Mouse (Mus musculus): ENCODE results near the gene Traf3ip2.

The Traf3ip2 gene

DNA sequence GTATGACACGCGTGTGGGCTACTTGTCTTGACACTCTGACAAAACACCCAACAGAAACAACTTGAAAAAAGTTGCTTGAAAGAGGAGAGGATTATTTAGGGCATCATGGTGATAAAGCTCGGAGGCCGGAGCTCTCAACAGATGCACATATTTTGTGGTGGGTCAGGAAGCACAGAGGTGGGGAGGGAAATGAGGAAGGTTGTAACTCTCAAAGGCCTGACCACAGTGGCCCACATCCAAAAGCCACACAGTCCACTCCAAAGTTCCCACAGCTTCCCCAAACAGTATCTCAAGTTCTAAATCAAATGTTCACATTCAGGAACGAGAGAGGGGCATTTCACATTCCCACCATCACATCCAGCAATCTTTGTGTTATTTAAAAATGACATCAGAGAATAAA, 11.7 kb upstream of the Traf3ip2 start:
- no peak for DNase-seq

DNA sequence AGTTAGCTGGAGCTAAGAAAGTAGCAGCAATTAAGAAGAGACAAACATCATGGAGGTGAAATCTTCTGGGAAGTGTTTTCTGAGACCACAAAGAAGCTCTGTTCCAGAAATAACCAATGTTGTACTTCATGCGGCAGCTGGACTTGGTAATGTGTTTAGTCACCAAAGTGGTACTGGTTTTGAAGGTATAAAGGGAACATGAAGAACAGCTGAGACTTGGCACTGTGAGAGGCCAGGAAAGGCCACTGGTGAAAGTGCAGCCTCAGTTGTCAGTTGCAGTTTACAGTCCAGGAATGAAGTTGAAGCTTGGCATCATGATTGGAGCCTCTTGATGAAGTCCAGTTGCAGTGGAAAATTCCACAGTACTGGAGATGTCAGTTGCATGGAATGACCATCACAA, 6.3 kb upstream of the Traf3ip2 start:
- no peak for DNase-seq

- DNase-seq = no peak
Measured at GRCm38 (mm10) chr10:39611234-39611633, 1.5 kb upstream of the Traf3ip2 start.

GRCm38 (mm10) chr10:39612131-39612530, 603 bp upstream of the Traf3ip2 start:
- DNase-seq = no peak

DNA sequence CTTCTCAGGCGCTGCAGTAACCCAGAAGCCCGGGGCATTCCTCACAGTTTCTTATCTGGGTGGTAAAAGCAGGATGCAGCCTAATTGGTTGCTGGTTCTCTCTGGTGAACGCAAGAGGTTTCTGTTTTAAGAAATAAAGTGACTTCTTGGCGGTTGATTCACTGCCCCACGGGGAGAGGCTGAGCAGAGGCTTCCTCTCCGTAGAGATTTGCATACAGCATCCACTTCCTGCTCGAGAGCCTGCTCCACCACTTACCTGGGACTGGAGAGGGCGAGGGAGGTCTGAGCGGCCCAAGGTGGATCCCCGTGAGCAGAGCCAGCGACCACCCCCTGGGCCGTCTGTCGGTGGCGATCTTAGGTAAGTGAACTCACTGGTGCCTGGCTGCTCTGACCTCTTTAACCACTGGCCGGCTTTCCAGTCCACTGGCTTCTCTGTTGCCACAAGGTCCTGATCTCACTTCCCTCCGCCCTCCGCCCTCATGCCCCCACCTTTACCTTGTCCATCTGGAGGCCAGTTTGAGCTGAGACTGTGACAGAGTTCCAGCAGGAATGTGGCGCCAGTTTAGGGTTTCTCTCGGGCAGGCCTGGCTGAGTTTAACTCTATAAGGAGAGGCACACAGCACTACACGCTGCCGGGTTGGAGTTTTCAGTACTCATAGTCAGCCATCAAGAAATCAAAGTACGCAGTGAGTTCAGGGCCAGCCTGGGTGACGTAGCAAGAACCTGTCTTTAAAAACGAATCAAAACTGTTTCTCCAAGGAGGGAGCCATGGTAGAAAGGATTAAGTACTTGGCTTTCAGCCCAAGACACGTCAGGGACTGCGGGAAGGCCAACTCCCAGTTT, 476 bp downstream of the Traf3ip2 start:
- peak; percentile 67 for DNase-seq

GRCm38 (mm10) chr10:39613973-39614372, 1.2 kb downstream of the Traf3ip2 start:
- no peak for DNase-seq

DNA sequence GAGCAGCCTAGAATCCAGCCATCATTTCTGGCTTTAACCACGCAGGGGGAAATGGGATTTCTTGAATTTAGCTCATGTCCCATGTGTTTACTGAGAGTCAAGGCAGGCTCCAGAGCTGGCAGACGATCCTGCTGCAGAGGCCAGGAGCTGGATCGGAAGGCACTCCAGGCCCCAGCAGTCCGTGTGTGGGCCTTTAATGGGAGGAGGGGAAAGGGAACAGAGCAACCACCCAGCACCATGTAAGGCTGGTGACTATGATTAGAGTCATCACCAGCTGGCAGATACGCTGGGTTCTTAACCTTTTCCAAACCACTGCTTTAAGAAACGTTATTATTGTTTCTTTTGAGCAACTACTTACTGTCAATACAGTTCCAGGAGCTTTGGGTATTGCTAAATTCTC, 1.9 kb downstream of the Traf3ip2 start:
- no peak for DNase-seq

DNA sequence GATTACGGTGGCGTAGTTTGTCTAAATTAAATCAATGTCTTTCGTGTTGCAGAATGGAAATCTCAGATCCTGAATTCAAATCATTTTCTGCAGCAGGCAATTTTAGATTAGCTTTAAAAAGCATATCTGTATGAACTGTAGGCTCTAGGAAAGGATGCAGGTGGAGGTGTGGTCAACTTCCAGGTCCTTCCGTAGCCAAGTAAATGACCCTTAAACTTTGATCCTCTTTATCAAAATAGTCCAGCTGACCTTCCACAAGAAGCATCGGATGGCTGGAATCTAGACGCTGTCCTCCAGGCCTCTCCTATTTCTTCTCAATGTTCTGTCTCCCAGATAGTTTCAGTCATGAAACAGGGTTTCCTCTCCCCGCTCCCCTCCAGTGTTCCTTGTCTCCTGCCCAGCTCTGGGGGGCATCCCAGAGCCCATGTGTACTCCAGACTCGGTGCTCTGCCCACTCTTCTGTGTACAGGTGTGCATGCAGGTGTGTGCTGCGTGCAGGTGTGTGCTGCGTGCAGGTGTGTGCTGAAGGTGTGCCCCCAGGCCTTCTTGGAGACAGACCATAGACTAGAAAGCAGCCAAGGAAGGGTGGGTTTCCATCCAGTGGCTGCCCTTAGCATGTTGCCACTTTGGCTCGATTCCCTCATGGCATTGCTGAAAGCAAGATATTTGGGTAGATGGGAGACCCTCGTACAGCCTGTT, 2.9 kb downstream of the Traf3ip2 start:
- no peak for DNase-seq

DNA sequence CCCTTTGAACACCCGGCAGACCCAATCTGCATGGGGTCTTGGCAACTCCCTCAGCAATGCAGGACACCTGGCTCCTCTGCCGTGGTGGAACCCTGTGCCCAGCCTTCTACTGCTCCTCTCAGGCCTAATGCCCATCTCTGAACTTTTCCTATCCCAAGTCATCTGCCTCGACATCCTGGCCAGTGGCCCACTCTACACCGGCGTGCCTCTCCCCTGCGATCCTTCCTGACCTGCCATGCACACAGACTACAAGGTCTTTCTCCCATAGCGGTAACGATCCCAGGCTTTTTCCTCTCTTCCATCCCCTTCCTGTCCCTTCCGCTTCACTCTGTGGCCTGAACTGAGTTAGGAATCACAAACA, 3.5 kb downstream of the Traf3ip2 start:
- DNase-seq = no peak

DNA sequence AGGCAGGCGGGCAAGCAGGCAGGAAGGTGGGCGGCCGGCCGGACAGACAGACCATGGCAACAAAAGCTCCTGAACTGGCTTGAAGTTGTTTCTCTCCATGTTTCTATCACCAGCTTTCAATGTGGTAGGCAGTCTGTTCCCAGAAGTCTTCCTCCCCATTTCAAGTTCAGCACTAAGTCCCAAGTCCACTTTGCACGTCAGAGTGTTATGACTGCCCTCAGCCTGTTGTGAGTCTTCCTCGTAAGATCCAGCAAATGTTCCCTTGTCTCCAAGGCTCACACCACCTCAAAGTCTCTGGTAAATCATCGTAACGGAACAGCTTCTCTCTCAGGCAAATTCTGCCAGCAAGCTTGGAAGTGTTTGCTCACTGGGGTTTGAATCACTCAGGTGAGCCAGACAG, 3.9 kb downstream of the Traf3ip2 start:
- no peak for DNase-seq

DNA sequence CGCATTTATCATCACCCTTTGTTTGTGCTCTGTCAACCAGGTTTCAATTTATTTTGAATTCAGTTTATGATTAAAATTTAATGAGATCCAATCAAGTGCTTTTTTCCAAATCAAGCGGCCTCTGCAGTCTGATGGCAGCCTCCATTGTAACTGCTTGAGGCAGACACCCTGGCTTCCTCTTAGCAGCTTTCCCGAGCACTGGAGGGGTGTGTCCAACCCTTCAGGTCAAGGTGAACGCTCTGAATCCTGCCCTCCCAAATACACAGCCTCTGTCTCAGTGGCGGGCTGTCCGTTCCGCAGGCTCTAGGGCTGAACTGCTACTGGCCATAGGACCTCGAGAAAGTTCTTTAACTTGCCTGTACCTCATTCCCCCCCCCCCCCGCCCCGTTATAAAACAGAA, 5.7 kb downstream of the Traf3ip2 start:
- DNase-seq = no peak

DNA sequence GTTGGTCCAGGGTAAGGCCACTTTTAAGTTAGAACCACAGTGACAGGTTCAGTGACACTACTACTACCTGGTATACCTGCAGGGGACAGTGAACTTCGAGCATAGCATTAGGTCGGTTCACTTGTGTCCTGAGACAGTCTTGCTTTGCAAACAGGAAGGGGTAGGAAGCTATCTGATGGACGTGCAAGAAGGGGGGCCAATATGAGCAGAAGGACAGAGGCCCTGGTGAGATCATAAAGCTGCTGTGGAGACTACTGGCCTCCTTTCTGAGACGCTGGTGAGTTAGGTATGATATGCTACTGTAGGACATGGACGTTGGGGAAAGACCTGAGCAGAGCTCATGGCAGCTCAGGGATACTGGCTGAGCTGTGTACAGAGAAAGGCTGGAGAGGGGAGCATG, 7.9 kb downstream of the Traf3ip2 start:
- DNase-seq = no peak

GRCm38 (mm10) chr10:39623806-39624205, 11.1 kb downstream of the Traf3ip2 start:
- no peak for DNase-seq

DNA sequence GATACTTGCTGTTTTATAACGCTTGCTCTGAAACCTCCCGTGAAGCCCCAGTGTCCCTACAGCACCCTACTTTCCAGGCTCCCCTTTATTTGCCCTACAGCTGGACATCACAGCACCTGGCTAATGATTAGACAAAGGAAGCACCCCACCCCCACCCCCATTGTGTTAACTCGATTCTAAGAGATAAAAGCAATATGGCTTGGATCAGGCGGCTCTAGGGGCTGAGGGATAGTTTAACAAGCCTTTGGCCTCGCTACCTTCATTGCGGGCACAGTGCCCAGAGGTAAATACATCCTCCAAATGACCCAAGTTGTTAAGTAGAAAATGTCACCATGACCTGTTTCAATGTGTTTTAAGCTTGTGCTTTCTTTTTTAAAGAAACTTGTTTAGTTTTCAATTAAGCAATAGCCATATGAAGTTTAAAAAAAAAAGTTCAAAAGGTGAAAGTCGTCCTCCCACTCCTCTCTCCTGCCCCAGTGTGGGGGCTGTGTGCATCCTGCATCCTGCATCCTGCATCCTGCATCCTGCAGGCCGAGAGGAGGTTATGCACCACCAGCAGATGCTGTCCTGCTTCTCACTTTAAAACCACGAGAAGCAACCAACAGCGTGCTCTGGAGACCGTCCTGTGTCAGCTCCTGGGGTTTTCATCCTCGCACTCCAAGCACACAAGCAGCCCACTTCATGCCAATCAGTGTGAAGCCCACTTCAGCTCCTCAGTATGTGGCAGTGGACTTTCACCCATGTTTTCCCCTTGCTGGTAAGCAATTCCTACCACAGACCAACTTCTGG, 12.3 kb downstream of the Traf3ip2 start:
- DNase-seq = no peak

DNA sequence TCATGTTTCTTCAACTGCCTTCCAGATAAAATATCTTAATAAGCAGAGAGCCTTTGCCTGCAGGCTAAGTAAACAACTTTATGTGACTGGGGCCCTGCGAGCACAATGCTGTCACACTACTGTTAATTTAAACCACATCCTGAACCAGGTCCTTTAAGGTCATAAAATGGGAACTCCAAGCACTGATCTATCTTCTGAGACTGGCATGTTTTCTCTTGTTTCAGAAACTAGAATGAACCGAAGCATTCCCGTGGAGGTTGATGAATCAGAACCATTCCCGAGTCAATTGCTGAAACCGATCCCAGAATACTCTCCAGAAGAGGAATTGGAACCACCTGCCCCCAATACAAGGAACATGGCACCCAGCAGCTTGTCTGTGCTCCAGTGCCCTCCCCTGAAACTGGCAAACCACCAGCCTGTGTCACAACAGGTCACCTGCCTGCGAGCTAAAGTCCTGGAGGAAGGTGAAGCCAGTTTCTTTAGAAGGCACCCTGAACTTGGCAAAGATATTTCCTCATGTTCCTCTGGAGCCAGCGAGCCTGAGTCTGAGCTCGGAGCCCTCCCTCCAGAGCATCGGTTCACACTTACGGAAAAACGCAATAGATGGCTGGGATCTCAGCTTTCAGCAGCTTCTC, 13.0 kb downstream of the Traf3ip2 start:
- peak; percentile 27 for DNase-seq

DNA sequence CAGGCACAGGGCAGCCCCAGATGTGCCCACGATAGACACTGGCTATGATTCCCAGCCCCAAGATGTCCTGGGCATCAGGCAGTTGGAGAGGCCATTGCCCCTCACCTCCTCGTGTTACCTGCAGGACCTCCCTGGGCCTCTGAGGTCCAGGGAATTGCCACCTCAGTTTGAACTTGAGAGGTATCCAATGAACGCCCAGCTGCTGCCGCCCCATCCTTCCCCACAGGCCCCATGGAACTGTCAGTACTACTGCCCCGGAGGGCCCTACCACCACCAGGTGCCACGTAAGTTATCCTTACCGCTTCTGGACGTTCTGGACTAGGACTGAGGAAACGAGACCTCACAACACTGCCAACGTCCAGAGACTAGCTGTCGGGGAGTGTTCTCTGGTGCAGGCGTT, 13.6 kb downstream of the Traf3ip2 start:
- DNase-seq = no peak

DNA sequence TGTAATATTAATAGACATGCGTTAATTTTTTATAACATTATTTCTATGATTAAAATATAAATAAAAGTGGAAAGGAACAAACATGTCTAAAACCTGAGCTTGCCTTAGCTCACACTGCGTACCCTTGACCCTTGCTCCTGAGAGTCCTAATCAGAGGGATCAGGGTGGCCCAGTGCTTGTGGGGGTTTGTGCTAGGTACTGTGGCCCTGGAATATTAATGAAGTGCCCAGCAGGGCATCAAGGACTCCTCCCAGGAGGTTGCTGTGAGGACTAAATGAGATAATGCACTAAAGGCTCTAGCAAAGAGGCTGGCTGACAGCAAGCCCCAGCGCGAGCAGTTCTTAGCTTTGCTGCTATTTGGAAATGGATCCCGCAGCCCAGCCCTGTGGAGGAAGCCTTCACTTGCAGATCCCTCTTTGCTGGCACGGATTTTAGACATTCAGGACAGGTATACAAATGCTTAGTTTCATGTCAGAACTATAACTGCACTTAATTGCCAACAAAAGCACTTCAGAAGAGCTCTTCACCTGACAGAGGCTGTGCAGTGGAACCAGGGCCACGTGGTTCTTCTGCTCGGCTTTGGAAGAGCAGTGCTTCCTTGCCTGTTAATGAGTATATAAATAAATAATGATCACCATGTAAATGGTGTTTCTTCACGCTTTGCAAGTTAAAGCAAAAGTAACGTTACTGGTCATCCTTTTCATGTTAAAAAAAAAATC, 16.2 kb downstream of the Traf3ip2 start:
- no peak for DNase-seq

DNA sequence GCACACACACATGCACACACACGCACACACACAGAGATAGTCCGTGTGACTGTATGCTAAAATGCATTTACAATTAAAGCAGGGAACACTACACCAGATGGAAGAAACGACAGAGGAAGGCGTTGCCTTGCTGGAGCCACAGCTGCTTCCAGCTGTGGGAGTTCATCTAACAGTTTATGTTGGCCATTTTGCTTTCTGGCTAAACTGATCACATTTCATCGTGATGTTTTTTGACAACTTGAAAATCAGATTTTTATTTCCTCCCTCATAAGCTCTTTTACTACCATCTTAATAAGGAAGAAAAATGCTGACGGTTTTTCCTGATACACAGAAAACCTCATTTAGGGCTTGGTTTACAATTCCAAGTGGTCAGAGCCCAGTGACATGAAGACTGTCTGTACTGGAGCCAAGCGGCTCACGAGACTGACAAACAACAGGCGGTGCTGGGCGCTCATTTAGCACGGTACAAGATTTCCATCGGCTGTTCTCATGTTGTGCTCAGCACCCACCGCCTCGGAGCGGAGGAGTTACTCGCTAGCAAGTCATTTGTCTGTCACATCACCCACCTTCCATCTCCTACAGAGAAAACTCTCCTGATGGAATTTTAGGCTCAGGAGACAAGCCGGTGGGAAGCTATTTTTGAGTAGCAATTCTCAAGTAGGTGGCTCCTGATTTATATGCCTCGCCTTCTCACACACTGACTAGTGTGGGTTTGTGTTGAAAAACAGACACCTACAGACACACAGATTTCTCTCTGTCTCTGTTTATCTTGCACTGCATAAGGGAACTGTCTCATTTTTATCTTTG, 17.2 kb downstream of the Traf3ip2 start:
- no peak for DNase-seq

- DNase-seq = no peak
Measured at GRCm38 (mm10) chr10:39630811-39631210, 18.1 kb downstream of the Traf3ip2 start.

- no peak for DNase-seq
Measured at GRCm38 (mm10) chr10:39631627-39632026, 18.9 kb downstream of the Traf3ip2 start.

- no peak for DNase-seq
Measured at GRCm38 (mm10) chr10:39633379-39633778, 20.6 kb downstream of the Traf3ip2 start.
